Mouse (Mus musculus): ENCODE measurements at regions not wholly inside any gene's neighbourhood (a gene's known extent, or its start where the extent isn't known, plus 50 kb on each side); places are given as distances from the start of the nearest gene placed in this dataset.

GRCm38 (mm10) chr2:21267149-21267761 is 61.7 kb downstream of the Thnsl1 start:
- no peak for DNase-seq

- DNase-seq: no peak
Measured at GRCm38 (mm10) chr2:21269989-21270846, 64.7 kb downstream of the Thnsl1 start.

GRCm38 (mm10) chr2:21273416-21273815 is 67.9 kb downstream of the Thnsl1 start:
- DNase-seq: peak in 1 of 2 experiments; percentile 12

DNA sequence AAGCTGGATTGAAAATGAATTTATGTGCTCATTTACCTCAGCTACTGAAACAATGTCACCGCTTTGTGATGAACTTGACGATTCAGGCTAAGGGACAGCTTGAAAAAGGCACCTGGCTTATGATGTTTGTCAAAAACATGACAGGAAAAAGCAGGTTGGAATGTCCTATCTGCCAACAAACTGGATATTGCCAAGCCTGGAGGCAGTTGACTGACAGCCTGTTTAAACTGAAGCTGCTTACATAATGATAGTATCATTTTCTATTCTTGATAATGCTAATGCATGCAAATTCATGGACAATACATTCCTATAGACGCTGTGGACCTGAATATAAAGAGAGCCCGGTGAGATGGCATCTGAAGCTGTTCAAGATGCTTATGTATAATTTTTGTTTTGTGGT is 69.8 kb downstream of the Thnsl1 start:
- no peak for DNase-seq

DNA sequence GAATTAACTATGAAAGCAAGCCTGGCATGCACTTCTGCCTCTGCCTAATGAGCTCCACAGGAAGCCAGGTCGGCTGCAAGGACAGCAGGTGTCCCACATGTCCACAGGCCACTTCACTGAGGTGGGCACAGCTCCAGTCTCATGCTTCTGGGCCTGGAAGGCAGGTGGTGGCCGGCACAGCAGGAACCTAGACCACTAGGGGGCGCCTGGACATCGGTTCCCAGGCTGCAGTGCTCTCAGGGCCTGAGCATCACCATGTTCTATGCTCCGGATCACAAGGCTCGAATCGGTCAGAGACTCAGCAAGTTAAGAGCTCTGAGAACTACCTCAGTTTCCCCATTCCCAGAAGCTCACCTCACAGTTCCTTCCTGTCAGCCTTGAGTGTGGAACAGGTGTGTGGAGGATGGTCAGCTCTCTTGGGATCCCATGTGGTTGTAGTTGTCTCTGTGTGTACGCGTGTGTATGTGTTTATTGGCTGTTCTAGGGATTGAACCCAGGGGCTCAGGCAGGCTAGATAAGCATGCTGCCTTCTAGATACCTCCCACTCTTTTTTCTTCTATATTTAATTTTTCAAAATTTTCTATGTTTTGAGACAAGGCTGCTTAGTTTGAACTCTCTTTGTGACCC is 75.4 kb downstream of the Thnsl1 start:
- peak; percentile 74 to 87 for DNase-seq

GRCm38 (mm10) chr2:21282505-21283200 is 77.1 kb downstream of the Thnsl1 start:
- no peak for DNase-seq

DNA sequence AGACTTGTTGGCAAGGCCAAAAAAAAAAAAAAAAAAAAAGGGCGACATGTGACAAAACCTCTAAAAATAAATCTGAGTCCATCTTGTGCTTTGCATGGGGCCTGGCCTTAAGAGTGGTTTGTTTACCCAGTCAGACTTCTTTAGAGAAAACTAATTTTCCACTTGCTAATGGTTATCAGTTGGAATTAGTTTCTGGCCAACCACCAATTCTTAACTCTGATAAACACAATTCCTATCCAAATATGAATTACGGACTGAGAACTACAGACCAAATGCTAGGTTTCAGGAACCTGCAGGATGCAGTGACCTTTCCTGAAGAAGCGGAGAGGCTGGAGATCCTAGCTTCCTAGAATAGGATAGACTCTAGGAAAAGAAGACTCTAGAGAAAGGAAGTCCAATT is 79.4 kb downstream of the Thnsl1 start:
- DNase-seq: no peak

DNA sequence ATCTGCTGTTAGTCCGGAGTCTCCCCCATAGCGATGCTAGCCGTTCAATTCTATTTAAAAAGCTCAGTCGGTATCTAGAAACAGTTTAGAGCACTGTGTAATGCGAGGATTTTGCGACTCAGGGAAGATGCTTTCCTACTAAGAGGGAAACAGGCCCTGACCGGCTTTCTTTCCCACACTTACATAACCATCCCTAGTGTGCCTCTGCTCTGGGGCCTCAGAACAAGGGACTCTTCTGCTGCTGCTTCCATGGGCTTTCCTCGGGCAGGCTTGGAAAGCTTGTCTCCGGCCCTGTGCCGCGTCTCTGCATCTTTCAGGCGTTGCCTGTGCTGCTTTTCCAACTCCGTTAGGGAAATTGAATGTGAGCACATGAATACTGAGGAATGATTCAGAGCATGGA is 79.6 kb upstream of the Gpr158 start:
- DNase-seq: no peak

GRCm38 (mm10) chr2:21292669-21293151 is 74.6 kb upstream of the Gpr158 start:
- DNase-seq: no peak

GRCm38 (mm10) chr2:21294002-21294401 is 73.3 kb upstream of the Gpr158 start:
- no peak for DNase-seq

GRCm38 (mm10) chr2:21299681-21300080 is 67.7 kb upstream of the Gpr158 start:
- DNase-seq: peak in 1 of 2 experiments; percentile 6

Measured in adrenal gland, postnatal 36 days (tissue).